Mouse (Mus musculus): Measurements from ENCODE around the gene Zfp958.
A peak's percentile ranks its signal among the peaks of the same experiment; 100 is the strongest.

DNA sequence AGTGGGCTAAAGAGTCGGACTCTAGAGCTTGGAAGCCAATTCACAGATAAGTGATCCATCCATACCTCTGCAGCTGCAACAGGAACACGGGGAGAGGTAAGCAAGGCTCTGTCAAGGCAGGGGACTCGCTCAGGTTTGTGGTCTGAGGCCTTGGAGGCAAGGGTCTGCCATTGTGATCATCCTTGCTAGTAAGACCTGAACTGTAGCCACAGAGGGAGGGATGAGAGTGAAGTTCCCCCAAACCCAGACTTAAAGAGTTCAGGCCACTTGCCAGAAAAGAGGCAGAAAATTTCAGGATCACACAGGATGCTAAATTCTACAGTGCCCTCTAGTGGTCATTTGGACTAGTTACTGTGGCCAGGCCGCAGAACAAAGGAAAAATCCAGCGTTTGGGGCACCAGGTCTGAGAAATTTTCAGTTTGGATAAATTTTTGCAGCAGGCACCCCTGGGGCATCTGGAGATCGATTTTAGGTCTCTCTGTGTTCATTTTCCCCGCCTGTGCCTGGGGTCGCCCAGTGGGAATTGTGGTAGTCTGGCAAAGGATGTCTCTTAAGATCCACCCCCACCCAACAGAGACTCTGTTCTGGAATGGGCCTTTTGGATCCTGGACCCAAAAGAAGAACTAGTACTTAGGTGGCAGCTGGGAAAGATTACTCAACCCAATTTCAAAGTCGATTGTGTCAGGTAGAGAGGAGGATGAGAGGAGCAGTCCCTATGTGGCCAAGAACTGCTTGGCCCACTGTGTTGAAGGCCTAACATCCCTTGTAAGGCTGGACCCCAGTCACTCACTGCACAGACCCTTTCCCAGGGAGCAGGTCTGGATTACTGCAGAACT lies 24.6 kb upstream of the Zfp958 start:
- TF ChIP-seq CTCF (IDR thresholded peaks at IDR 0.05) (peak; percentile 77), EP300 (IDR thresholded peaks at IDR 0.05) (no peak)

All from lung, postnatal 0 days (tissue).